ENCODE assay signal across 14 mouse cellular contexts in genomic region chr2:68906921-68907320, GRCm38 (mm10).
"Had no signal": no experiment of that assay in that cellular context is flagged by ENCODE, and none has a peak within 500 bp of the region (broad histone marks: within the 10 kb centered on the region; RNA-seq: fewer than 3 reads in every experiment).

No protein-coding gene starts in this region.

- ATAC-seq: intestine, embryonic 15.5 days; midbrain, embryonic 15.5 days had no signal

- DNase-seq: kidney, adult 11 months; kidney, adult 9 months; kidney, postnatal 14 days; kidney, postnatal 4 days; left cerebral cortex, postnatal 4 days; lung, adult 18-20 months; lung, postnatal 10 days had no signal

- H3K9ac ChIP-seq: intestine, embryonic 15.5 days; limb, embryonic 12.5 days; limb, embryonic 15.5 days; liver, embryonic 14.5 days; lung, embryonic 15.5 days; midbrain, embryonic 12.5 days; midbrain, embryonic 15.5 days had no signal

- H3K4me3 ChIP-seq: intestine, embryonic 15.5 days; limb, embryonic 12.5 days; limb, embryonic 15.5 days; lung, embryonic 15.5 days; midbrain, embryonic 12.5 days; midbrain, embryonic 15.5 days had no signal

- H3K9me3 ChIP-seq: intestine, embryonic 15.5 days; limb, embryonic 12.5 days; limb, embryonic 15.5 days; lung, embryonic 15.5 days; midbrain, embryonic 12.5 days; midbrain, embryonic 15.5 days had no signal

- H3K4me2 ChIP-seq: intestine, embryonic 15.5 days; limb, embryonic 12.5 days; limb, embryonic 15.5 days; midbrain, embryonic 12.5 days; midbrain, embryonic 15.5 days had no signal

- H3K27ac ChIP-seq: intestine, embryonic 15.5 days; limb, embryonic 12.5 days; limb, embryonic 15.5 days; liver, embryonic 14.5 days; lung, embryonic 15.5 days; midbrain, embryonic 12.5 days; midbrain, embryonic 15.5 days had no signal

- H3K36me3 ChIP-seq: intestine, embryonic 15.5 days; limb, embryonic 12.5 days; limb, embryonic 15.5 days; lung, embryonic 15.5 days; midbrain, embryonic 12.5 days; midbrain, embryonic 15.5 days had no signal

- H3K4me1 ChIP-seq: limb, embryonic 12.5 days; limb, embryonic 15.5 days; lung, embryonic 15.5 days; midbrain, embryonic 12.5 days; midbrain, embryonic 15.5 days had no signal

- H3K27me3 ChIP-seq: intestine, embryonic 15.5 days; limb, embryonic 12.5 days; limb, embryonic 15.5 days; lung, embryonic 15.5 days; midbrain, embryonic 12.5 days; midbrain, embryonic 15.5 days had no signal
